Mouse (Mus musculus): ENCODE results near the gene Myo18b.

The Myo18b gene

GRCm38 (mm10) chr5:112679251-112679650 is 216.9 kb downstream of the Myo18b start:
- no peak for DNase-seq (ENCODE audit: low spot score in 2 of 2)

DNA sequence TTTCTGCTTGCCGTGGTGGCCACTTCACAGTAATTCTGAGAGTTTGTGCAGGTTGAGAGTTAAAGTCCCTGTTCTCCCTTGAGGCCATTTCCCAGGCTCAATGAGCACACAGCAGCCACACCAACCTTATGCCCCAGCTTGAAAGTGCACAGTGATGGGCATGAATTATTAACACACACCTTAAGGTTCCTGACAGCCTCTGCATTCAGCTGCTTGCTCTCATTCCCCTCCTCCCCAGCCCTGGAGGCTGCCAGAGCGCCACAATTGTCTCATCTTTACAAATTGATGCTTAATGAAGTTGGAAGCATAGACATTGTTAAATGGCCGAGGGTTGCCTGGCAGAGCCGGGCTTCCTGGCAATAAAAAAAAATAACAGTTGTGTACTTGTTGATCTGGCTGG is 218.0 kb downstream of the Myo18b start:
- DNase-seq (ENCODE audit: low spot score in 2 of 2): no peak

DNA sequence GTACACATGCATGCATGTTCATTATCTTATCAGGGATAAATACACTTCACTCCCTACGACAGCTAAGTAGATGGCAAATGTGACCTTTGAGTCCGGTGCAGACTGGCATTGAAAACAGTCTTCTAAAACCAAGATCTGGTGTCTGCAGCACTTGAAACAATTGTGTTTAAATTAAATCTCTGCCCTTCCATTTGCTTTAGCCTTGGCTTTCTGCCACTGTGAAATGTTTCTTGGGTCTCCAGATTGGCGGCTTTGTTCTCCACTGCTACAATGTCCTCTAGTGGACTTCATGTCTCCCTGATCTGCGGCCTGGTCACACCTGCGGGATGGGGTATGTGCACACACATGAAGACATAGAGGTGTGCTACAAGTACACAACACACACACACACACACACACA is 221.4 kb downstream of the Myo18b start:
- no peak for DNase-seq (ENCODE audit: low spot score in 2 of 2)

- no peak for DNase-seq (ENCODE audit: low spot score in 2 of 2)
These were observed 223.7 kb downstream of the Myo18b start for GRCm38 (mm10) chr5:112672457-112672856.

DNA sequence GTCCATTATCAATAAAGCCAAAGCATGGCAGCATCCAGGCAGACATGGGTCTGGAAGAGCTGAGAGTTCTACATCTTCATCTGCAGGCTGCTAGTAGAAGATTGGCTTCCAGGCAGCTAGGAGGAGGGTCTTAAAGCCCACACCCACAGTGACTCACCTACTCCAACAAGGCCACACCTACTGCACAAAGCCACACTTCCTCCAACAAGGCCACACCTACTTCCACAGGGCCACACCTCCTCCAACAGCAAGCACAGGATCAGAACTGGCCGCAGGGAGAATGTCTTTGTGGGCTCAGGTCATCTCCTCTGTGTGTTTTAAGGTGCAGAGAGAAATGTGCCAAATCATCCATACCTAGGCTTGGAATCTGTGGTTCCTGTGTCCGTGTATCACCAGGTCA is 224.2 kb downstream of the Myo18b start:
- DNase-seq (ENCODE audit: low spot score in 2 of 2): no peak

DNA sequence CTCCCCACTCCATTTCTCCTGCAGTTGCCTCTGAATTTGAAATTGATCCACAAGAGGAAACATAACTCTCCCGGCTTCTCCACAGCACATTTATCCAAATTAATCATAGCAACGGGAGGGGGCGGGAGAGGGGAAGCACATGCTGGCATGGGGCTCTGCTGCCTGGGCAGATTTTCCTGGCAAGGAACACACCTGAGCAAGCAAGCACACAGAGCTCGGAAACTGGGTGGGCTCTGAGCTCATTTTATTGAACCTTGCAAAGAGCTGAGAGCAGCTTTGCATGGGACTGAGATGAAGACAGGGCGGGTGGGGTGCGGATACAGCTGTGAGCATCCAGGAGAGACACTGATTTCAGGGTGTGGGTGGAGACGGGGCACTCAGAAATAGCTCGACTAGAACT is 229.0 kb downstream of the Myo18b start:
- DNase-seq (ENCODE audit: low spot score in 2 of 2): no peak

- DNase-seq (ENCODE audit: low spot score in 2 of 2): no peak
These were observed 230.5 kb downstream of the Myo18b start for GRCm38 (mm10) chr5:112665661-112666060.

- DNase-seq (ENCODE audit: low spot score in 2 of 2): no peak
These were observed 232.5 kb downstream of the Myo18b start for GRCm38 (mm10) chr5:112663701-112664100.

GRCm38 (mm10) chr5:112660924-112661431 is 235.2 kb downstream of the Myo18b start:
- no peak for DNase-seq (ENCODE audit: low spot score in 2 of 2)

- DNase-seq (ENCODE audit: low spot score in 2 of 2): no peak
These were observed 236.9 kb downstream of the Myo18b start for GRCm38 (mm10) chr5:112659295-112659694.

GRCm38 (mm10) chr5:112656811-112657210 is 239.4 kb downstream of the Myo18b start:
- no peak for DNase-seq (ENCODE audit: low spot score in 2 of 2)

GRCm38 (mm10) chr5:112655986-112656541 is 240.1 kb downstream of the Myo18b start:
- DNase-seq (ENCODE audit: low spot score in 2 of 2): no peak

DNA sequence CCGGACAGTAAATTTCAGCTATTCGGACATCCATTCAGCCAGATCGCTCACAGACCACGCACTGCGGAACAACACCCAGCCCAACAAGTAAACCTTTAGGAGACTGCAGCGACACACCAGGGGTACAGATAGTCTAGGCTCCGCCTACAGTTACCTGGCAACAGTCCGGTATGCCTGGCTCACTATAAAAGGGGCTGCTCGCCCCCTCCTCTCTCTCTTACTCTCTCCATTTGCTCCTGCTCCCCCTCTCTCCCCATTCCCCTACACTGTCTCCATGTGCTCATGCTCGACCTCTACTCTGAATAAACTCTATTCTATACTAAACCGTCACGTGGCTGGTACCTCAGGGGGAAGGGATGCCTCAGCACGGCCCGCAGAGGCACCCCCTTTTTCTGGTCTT is 240.6 kb downstream of the Myo18b start:
- no peak for DNase-seq (ENCODE audit: low spot score in 2 of 2)

DNA sequence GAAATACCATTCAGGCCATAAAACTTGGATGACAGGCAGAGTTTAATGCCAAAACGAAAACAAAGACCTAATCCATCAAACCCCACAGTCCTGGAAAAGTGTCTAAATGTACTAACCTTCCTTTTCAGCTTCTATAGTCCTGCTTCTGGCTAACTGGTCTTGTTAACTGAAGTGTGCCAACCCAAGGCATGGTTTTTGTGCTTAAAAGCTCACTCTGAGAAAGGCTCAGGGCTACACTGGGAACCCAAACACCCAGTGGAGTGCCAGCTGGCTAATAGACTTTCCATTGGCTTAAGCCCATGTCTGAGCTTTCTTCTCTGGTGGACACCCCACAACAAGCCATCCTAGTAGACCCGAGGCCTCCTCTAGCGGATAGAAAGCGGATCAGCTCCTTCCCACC is 244.1 kb downstream of the Myo18b start:
- DNase-seq (ENCODE audit: low spot score in 2 of 2): no peak

- no peak for DNase-seq (ENCODE audit: low spot score in 2 of 2)
These were observed 246.9 kb downstream of the Myo18b start for GRCm38 (mm10) chr5:112649164-112649702.

GRCm38 (mm10) chr5:112646871-112647270 is 249.3 kb downstream of the Myo18b start:
- no peak for DNase-seq (ENCODE audit: low spot score in 2 of 2)

- DNase-seq (ENCODE audit: low spot score in 2 of 2): no peak
These were observed 250.6 kb downstream of the Myo18b start for GRCm38 (mm10) chr5:112645535-112645934.

DNA sequence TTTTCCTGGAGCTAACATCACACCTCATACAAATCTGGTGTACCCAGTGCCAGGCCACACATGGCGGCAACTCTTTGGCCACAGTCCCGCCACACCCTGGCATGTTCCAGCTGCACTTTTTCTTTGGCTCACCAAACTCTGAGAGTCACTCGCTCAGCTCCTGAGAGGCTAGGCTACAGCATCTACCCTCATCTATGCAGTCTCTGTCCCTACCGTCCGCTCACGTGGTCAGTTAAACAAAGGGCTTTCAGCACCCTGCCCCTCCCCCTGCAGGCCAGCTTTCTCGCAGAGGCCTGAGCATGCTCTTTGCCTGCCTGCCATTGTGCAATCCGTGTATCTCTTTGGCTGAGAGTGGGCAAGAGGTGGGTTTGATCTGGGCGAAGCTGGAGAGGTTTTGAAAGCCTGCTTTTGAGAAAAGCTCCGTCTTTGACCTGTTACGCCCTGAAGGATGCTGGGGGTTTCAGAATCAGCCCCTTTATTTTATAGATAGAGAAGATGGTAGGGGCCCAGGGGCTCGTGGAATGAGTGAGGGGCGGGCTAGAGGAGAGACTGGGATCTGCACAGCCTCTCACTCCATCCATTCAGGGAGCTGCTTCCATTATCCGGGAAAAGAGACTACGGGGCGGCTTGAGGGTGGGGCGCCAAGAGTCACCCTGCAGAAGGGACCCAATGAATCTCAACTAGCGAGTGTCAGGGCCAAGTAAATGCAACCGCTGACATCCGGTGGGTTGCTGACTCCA is 252.5 kb downstream of the Myo18b start:
- DNase-seq (ENCODE audit: low spot score in 2 of 2): no peak

GRCm38 (mm10) chr5:112642731-112643130 is 253.4 kb downstream of the Myo18b start:
- no peak for DNase-seq (ENCODE audit: low spot score in 2 of 2)

DNA sequence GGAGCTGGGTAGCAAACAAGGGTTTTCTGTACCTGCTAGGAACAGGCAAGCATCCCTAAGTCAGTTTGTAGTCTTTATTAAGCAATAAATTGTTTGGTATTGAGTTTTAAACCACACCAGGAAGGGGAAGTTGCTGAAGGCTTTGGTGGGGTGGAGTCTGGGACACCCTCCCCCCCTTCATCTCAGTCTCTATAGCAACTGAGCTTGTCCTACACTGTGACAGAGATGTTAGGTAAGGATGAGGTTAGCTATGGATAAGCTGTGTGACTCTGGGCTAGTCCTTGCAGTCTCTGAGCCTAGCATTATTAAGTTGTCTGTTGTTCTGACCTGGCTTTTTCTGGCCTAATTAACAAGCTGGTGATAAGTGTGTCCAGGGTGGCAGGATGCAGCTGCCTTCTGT is 254.4 kb downstream of the Myo18b start:
- DNase-seq (ENCODE audit: low spot score in 2 of 2): no peak

- DNase-seq (ENCODE audit: low spot score in 2 of 2): no peak
These were observed 255.0 kb downstream of the Myo18b start for GRCm38 (mm10) chr5:112641131-112641530.

DNA sequence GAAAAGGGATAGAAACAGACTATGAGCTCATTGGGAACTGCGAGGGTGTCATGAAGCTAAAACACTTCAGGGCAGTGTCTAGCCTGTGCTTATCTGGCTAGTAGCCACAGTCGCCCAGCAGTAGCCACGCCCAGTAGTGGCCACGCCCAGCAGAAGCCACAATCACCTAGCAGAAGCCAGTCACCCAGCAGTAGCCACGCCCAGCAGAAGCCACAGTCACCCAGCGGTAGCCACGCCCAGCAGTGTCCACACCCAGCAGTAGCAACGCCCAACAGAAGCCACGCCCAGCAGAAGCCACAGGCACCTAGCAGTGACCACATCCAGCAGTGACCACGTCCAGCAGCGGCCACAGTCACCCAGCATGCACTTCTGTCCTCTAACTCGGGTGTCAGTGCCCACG is 255.5 kb downstream of the Myo18b start:
- DNase-seq (ENCODE audit: low spot score in 2 of 2): peak in 1 of 2 experiments; percentile 15
